Mouse (Mus musculus): ENCODE data around the gene Polk.
A peak's percentile ranks its signal among the peaks of the same experiment; 100 is the strongest.

Gene Polk

GRCm38 (mm10) chr13:96542081-96542889 lies at the start of gene Polk, which contains the start of gene Col4a3bp:
Gene Polk (minus strand): TSS chr13:96542579.
Gene Col4a3bp (plus strand): TSS chr13:96542618.
- peak; percentile 100 for DNase-seq

GRCm38 (mm10) chr13:96588642-96589041 lies 46.3 kb upstream of the Polk start:
- no peak for DNase-seq

- no peak for DNase-seq
Measured at GRCm38 (mm10) chr13:96586540-96586939, 44.2 kb upstream of the Polk start.

GRCm38 (mm10) chr13:96584201-96584600 lies 41.8 kb upstream of the Polk start:
- no peak for DNase-seq

GRCm38 (mm10) chr13:96579979-96580378 lies 37.6 kb upstream of the Polk start:
- no peak for DNase-seq

GRCm38 (mm10) chr13:96579104-96579503 lies 36.7 kb upstream of the Polk start:
- no peak for DNase-seq

GRCm38 (mm10) chr13:96574170-96574569 lies 31.8 kb upstream of the Polk start:
- no peak for DNase-seq

- DNase-seq, result no peak
Measured at GRCm38 (mm10) chr13:96571016-96571361, 28.6 kb upstream of the Polk start.

GRCm38 (mm10) chr13:96570313-96571015 lies 28.1 kb upstream of the Polk start:
- DNase-seq, result peak; percentile 86

- DNase-seq, result no peak
Measured at GRCm38 (mm10) chr13:96567977-96568376, 25.6 kb upstream of the Polk start.

GRCm38 (mm10) chr13:96555099-96555498 lies 12.7 kb upstream of the Polk start:
- DNase-seq, result no peak

- no peak for DNase-seq
Measured at GRCm38 (mm10) chr13:96547941-96548340, 5.6 kb upstream of the Polk start.

GRCm38 (mm10) chr13:96547250-96547649 lies 4.9 kb upstream of the Polk start:
- no peak for DNase-seq

- no peak for DNase-seq
Measured at GRCm38 (mm10) chr13:96544506-96544905, 2.1 kb upstream of the Polk start.

- DNase-seq, result peak; percentile 97
Measured at GRCm38 (mm10) chr13:96542901-96543891, 817 bp upstream of the Polk start.

- no peak for DNase-seq
Measured at GRCm38 (mm10) chr13:96541381-96541780, 998 bp downstream of the Polk start.

- DNase-seq, result no peak
Measured at GRCm38 (mm10) chr13:96538103-96538502, 4.3 kb downstream of the Polk start.

- DNase-seq, result no peak
Measured at GRCm38 (mm10) chr13:96536821-96537572, 5.4 kb downstream of the Polk start.

- DNase-seq, result no peak
Measured at GRCm38 (mm10) chr13:96533742-96534141, 8.6 kb downstream of the Polk start.

- no peak for DNase-seq
Measured at GRCm38 (mm10) chr13:96532176-96532575, 10.2 kb downstream of the Polk start.

GRCm38 (mm10) chr13:96530064-96530463 lies 12.3 kb downstream of the Polk start:
- DNase-seq, result no peak

- no peak for DNase-seq
Measured at GRCm38 (mm10) chr13:96529542-96529941, 12.8 kb downstream of the Polk start.

Data from heart, adult 11 months (tissue).